Mouse (Mus musculus): Measurements from ENCODE around the gene 4930583I09Rik. TPM values are rescaled to one million over a fixed set of nuclear protein-coding genes. Genes with fewer than 3 reads are reported as not detected.

The 4930583I09Rik gene
- polyA plus RNA-seq (2015; fragmentation: Nextera tagmentation; extraction: Ambion mirVana), result not detected in 2 replicates

DNA sequence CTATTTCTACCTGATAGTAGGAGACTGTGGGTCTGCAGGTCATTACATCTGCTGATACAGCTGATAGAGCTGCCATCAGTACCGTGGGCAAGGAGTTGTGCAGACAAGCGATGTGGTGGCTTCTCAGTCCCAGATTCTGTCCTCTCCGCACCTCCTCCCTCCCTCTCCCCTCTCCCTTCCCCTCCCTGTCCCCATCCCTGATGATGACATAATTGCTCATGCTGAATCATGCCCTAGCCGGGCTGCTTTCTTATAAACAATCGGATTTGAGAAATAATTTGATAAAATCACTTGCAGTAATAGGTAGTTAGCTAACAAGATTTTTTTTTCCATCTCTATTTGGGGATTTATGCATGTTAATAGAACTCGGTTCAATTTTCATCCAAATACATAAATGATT is at the start of gene 4930583I09Rik:
Gene 4930583I09Rik (minus strand): TSS at position 144 of the 400 bp plus-strand sequence.
- no peaks in the 10 kb centered on the region for H3K36me3 ChIP-seq
- 0 out of 2 replicates have a peak, but pooled peaks cover 3% of the 10 kb centered on the region for H3K27me3 ChIP-seq (replicated peaks)
- no peak within 1 kb of the TSS for H3K27ac ChIP-seq (replicated peaks)
- WGBS, result 58% methylated on average over 6 of the region's 6 CpGs
- no peak for ATAC-seq (ENCODE audit: extremely low read depth, insufficient number of reproducible peaks, low FRiP score, low TSS enrichment)
- H3K4me2 ChIP-seq, result no peak within 1 kb of the TSS
- no peak within 1 kb of the TSS for H3K9ac ChIP-seq
- H3K4me1 ChIP-seq, result no peaks in the 10 kb centered on the region
- H3K9me3 ChIP-seq, result no peaks in the 10 kb centered on the region
- no peak within 1 kb of the TSS for H3K4me3 ChIP-seq

DNA sequence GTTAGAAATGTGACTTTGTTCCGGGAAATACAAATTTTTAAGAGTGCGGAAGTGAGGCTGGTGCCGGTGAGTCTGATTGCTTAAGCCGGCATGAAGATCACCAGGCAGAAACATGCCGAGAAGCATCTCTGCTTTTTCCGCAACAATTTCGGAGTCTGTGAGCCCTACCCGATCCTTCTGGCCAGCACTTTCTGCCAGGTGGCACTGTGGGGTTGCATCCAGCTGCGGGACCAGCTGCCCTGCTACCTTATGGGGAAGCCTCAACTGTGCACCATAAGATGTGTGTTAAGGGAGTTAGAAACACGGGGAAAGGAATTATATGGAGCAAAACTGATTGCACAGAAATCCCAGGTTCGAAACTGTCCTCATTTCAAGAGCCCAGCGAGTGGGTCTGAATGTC is 40.2 kb upstream of the 4930583I09Rik start:
- H3K4me1 ChIP-seq, result no peaks in the 10 kb centered on the region

DNA sequence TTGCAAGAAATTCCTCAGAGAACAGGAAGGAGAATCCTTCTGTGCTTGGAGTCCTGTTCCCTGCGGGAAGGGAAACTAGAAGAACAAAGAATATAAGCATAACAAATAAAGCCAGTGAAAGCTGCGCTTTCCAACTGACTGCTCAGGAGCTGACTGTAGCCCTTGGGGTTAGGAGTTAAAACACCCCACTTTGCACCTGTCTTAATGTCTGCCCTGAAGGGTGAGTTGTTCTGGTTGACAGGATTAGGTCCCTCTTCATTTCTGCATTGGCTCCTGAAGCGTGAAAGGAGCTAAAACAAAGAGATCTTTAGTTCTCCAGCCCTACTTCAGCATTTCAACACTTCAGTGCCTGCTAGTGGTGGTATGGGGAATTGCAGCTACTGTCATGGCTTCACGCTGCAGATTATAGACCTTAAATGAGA is 37.8 kb upstream of the 4930583I09Rik start:
- no peaks in the 10 kb centered on the region for H3K36me3 ChIP-seq
- no peak overlapping the region for H3K4me2 ChIP-seq
- no peak overlapping the region for H3K27ac ChIP-seq (replicated peaks)
- no peak overlapping the region for H3K4me3 ChIP-seq
- no peak for ATAC-seq (ENCODE audit: extremely low read depth, insufficient number of reproducible peaks, low FRiP score, low TSS enrichment)
- no peak overlapping the region for H3K9ac ChIP-seq
- H3K27me3 ChIP-seq (replicated peaks), result no peaks in the 10 kb centered on the region
- 43% methylated on average over 4 of the region's 4 CpGs for WGBS
- no peaks in the 10 kb centered on the region for H3K4me1 ChIP-seq
- H3K9me3 ChIP-seq, result no peaks in the 10 kb centered on the region

More for the DNA sequence above, 40.2 kb upstream of the 4930583I09Rik start:
- H3K4me3 ChIP-seq, result no peak overlapping the region
- H3K27me3 ChIP-seq (replicated peaks), result no peaks in the 10 kb centered on the region
- no peak overlapping the region for H3K27ac ChIP-seq (replicated peaks)
- no peak overlapping the region for H3K4me2 ChIP-seq
- no peaks in the 10 kb centered on the region for H3K9me3 ChIP-seq
- no peaks in the 10 kb centered on the region for H3K36me3 ChIP-seq
- H3K9ac ChIP-seq, result no peak overlapping the region
- ATAC-seq (ENCODE audit: extremely low read depth, insufficient number of reproducible peaks, low FRiP score, low TSS enrichment), result no peak
- WGBS, result 72% methylated on average over 12 of the region's 12 CpGs

DNA sequence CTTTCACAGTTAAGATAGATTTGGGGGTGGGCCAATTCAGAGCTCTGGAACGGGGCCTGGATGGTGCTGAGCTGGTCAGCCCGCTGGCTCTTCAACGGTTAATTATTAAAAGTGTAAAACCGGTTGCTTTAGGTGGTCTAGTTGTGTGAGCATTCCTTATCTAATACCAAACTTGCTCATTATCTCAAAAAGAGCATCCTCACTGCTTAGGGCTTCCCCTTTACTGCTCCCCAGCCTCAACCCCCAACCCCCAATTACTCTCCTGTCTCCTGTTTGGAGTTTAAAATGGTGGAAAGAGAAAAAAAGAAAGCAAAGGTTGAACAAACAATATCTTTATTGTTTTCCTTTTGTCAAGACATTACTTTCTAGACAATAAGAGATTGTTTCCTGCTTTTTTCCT is 27.9 kb upstream of the 4930583I09Rik start:
- no peak for ATAC-seq (ENCODE audit: extremely low read depth, insufficient number of reproducible peaks, low FRiP score, low TSS enrichment)
- Histone ChIP-seq H3K27me3 (replicated peaks) (no peaks in the 10 kb centered on the region), H3K9ac (no peak overlapping the region), H3K36me3 (no peaks in the 10 kb centered on the region), H3K4me3 (no peak overlapping the region), H3K4me1 (no peaks in the 10 kb centered on the region), H3K4me2 (no peak overlapping the region), H3K27ac (replicated peaks) (no peak overlapping the region), H3K9me3 (no peaks in the 10 kb centered on the region)
- whole genome bisulfite sequencing, result 74% methylated on average over 4 of the region's 4 CpGs

DNA sequence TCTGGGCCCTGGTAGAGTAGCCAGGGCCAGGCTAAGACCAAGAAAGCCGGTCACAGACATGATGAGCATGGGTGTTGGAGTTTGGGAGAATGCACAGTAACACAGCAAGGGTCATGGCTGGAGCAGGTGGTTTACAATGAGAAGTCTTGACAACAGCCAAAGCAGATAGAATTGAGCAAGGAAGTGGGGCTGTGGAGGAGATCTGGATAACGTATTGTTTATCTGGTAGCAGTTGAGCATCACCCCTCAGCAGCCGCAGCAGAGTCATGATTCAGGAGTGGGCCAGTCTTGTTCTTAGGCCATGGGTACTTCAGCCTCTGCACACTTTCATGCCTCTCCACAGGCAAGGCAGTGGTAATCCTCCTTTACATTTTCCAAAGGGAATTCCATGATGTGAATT is 25.1 kb upstream of the 4930583I09Rik start:
- no peak overlapping the region for H3K4me2 ChIP-seq
- no peaks in the 10 kb centered on the region; the same call in 1 of the 2 replicates for H3K9me3 ChIP-seq
- no peak for ATAC-seq (ENCODE audit: extremely low read depth, insufficient number of reproducible peaks, low FRiP score, low TSS enrichment)
- no peaks in the 10 kb centered on the region for H3K36me3 ChIP-seq
- 50% methylated on average over 3 of the region's 3 CpGs for WGBS
- H3K27ac ChIP-seq (replicated peaks), result no peak overlapping the region
- H3K9ac ChIP-seq, result no peak overlapping the region
- H3K4me3 ChIP-seq, result no peak overlapping the region
- H3K4me1 ChIP-seq, result no peaks in the 10 kb centered on the region
- no peaks in the 10 kb centered on the region for H3K27me3 ChIP-seq (replicated peaks)

DNA sequence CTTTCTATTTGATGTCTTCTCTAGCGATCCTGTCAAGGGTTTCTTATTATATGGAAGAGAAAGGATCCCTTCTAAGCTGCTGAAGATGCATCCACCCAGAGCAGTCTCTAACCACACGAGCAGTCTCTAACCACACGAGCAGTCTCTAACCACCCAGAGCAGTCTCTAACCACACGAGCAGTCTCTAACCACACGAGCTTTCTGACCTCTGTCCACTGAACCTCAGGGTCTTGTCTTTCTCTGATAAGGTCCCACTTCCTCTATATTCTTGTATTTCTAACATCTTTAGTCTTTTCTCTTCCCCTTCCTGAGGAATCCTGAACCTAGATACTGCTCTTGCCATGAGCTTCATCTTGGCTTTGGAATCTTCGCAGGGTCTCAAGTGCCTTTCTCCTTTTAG is 23.0 kb upstream of the 4930583I09Rik start:
- H3K27ac ChIP-seq (replicated peaks), result no peak overlapping the region
- no peaks in the 10 kb centered on the region for H3K27me3 ChIP-seq (replicated peaks)
- no peak overlapping the region for H3K9ac ChIP-seq
- H3K4me1 ChIP-seq, result no peaks in the 10 kb centered on the region
- H3K36me3 ChIP-seq, result no peaks in the 10 kb centered on the region
- H3K4me3 ChIP-seq, result no peak overlapping the region
- WGBS, result 57% methylated on average over 6 of the region's 6 CpGs
- H3K4me2 ChIP-seq, result no peak overlapping the region
- ATAC-seq (ENCODE audit: extremely low read depth, insufficient number of reproducible peaks, low FRiP score, low TSS enrichment), result no peak
- no peaks in the 10 kb centered on the region; the same call in 1 of the 2 replicates for H3K9me3 ChIP-seq

DNA sequence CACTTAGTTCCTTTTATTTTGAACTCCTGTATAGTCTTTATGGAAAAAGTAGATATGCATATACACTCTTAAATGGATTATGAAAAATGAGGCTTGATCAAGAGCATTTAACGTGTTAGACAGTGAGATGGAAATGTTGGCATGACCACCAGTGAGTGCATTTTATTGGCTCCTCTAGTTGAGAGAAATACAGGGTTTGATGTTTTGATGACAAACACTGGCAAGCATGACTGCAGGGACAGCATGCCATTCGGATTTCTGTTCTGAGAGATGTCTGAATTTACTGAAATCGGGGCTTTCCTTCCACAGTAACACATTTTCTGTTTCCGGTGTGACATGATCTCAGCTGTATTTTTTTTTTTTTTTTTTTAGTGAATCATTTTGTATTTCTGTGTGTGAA is 12.2 kb upstream of the 4930583I09Rik start:
- no peak overlapping the region for H3K4me2 ChIP-seq
- H3K36me3 ChIP-seq, result no peaks in the 10 kb centered on the region
- no peaks in the 10 kb centered on the region for H3K27me3 ChIP-seq (replicated peaks)
- H3K9ac ChIP-seq, result no peak overlapping the region
- no peak overlapping the region for H3K4me3 ChIP-seq
- H3K9me3 ChIP-seq, result no peaks in the 10 kb centered on the region
- 75% methylated on average over 4 of the region's 4 CpGs for WGBS
- H3K27ac ChIP-seq (replicated peaks), result no peak overlapping the region
- H3K4me1 ChIP-seq, result no peaks in the 10 kb centered on the region
- ATAC-seq (ENCODE audit: extremely low read depth, insufficient number of reproducible peaks, low FRiP score, low TSS enrichment), result no peak

DNA sequence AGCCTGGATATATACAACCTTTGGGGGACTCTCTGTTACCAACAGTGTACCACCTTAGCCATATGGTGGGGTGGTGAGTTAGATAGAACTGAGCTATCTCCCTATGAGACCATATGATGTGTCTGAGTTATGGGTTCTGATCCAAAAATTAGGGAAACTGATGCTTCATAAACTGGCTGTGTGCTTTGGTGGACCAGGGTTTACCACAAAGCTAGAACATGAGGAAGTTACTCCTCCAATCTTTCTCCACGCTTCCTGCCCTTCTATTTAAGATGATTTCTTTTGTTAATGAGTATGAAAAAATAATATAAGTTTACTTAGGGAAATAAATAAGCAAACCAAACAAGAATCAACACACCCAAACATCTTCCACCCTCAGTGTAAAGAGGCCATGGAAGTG is 10.8 kb upstream of the 4930583I09Rik start:
- no peaks in the 10 kb centered on the region for H3K36me3 ChIP-seq
- no peak for ATAC-seq (ENCODE audit: extremely low read depth, insufficient number of reproducible peaks, low FRiP score, low TSS enrichment)
- H3K9ac ChIP-seq, result no peak overlapping the region
- no peak overlapping the region for H3K4me2 ChIP-seq
- no peaks in the 10 kb centered on the region for H3K27me3 ChIP-seq (replicated peaks)
- WGBS, result 83% methylated on average over 1 of the region's 1 CpGs
- no peak overlapping the region for H3K4me3 ChIP-seq
- no peak overlapping the region for H3K27ac ChIP-seq (replicated peaks)
- no peaks in the 10 kb centered on the region for H3K4me1 ChIP-seq
- H3K9me3 ChIP-seq, result no peaks in the 10 kb centered on the region

DNA sequence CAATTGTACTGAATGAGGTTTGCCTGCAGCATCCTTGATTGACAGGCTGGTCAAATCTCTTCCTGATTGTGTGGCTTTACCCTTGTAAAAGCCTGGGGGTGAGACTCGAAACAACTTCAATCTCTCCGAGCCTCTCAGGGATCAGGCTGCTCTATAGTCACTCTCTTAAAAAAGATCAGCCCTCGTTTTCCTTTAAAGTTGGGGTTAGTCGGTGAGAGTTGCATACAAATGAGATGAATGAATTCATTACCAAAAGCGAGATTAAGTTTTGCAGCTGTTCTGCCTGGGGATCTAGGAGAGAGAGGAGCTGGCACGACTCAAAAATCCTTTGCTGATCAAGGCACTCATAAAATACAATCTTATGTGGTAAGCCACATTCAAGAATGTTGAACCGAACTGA is 1.0 kb upstream of the 4930583I09Rik start:
- H3K36me3 ChIP-seq, result no peaks in the 10 kb centered on the region
- 0 out of 2 replicates have a peak, but pooled peaks cover 3% of the 10 kb centered on the region for H3K27me3 ChIP-seq (replicated peaks)
- H3K9me3 ChIP-seq, result no peaks in the 10 kb centered on the region
- H3K4me3 ChIP-seq, result no peak overlapping the region
- H3K4me1 ChIP-seq, result no peaks in the 10 kb centered on the region
- ATAC-seq (ENCODE audit: extremely low read depth, insufficient number of reproducible peaks, low FRiP score, low TSS enrichment), result no peak
- no peak overlapping the region for H3K27ac ChIP-seq (replicated peaks)
- H3K4me2 ChIP-seq, result no peak overlapping the region
- no peak overlapping the region for H3K9ac ChIP-seq
- 22% methylated on average over 7 of the region's 7 CpGs for WGBS

DNA sequence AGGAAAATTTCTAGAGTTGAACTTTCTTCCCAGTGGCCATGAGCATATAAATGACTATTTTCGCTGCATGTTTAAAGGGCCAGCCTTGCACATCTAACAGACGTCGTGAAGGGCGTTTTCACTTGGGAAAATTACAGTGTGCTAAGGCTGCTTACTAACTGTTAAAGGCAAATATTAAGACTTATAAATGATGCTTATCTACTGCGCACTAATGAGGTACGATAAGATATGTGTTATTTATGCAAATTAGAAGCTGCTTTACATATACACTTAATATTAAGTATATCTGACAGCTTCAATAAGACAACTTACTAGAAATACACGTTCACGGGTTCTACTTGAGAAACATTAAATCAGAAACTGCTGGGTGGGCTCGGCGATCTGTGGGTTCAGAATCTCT is 481 bp upstream of the 4930583I09Rik start:
- WGBS, result 81% methylated on average over 10 of the region's 10 CpGs
- H3K27me3 ChIP-seq (replicated peaks), result 0 out of 2 replicates have a peak, but pooled peaks cover 3% of the 10 kb centered on the region
- no peak overlapping the region for H3K27ac ChIP-seq (replicated peaks)
- ATAC-seq (ENCODE audit: extremely low read depth, insufficient number of reproducible peaks, low FRiP score, low TSS enrichment), result no peak
- H3K9ac ChIP-seq, result no peak overlapping the region
- no peaks in the 10 kb centered on the region for H3K9me3 ChIP-seq
- no peaks in the 10 kb centered on the region for H3K4me1 ChIP-seq
- no peak overlapping the region for H3K4me2 ChIP-seq
- no peak overlapping the region for H3K4me3 ChIP-seq
- no peaks in the 10 kb centered on the region for H3K36me3 ChIP-seq

DNA sequence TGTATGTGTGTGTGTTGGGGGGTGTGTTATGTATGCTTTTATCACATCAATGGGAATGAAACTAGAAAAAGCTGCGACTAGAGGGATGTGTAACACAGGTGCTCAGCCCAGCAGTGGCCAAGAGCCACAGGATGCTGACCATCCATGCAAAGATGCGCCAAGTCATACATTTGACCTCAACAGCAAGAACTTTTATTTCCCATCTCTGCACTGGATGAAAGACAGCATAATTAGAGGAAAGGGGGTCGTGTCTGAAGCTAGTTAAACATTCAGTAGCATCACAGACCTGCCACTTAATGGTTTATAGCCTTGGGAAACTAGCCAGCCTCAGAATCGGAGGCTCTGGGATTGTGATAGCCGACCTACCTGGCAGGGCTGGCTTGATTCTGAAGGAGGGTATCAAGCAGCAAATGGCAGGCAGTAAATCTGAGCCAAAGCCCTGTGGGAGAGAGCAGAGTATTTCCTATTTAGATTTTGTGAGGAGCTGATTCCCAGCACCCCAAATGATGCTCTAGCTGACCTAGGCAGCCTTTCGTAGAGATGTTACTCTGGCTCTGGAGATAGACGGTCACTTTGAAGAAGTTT is 1.9 kb downstream of the 4930583I09Rik start:
- Histone ChIP-seq H3K27ac (replicated peaks) (no peak overlapping the region), H3K36me3 (no peaks in the 10 kb centered on the region), H3K4me1 (no peaks in the 10 kb centered on the region), H3K4me3 (no peak overlapping the region), H3K4me2 (no peak overlapping the region), H3K27me3 (replicated peaks) (0 out of 2 replicates have a peak, but pooled peaks cover 8% of the 10 kb centered on the region), H3K9me3 (no peaks in the 10 kb centered on the region), H3K9ac (no peak overlapping the region)
- ATAC-seq (ENCODE audit: extremely low read depth, insufficient number of reproducible peaks, low FRiP score, low TSS enrichment), result no peak
- WGBS, result 74% methylated on average over 7 of the region's 7 CpGs

DNA sequence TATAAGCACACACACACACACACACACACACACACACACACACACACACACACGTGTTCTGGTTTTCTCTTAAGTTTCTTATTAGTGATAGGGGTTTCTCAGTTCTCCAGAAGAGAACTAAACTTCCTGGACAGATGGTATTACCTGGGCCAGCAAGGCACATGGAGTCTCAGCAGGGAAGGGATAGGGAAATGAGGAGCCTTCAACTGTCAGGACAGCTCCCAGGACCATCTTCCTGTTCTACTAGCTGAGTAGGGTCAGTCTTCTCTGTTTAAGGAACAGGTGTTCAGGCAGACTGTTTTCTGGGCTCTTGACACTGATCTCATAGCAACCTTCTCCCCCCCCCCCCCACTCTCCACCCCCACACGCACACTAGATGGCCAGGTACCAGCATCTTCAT is 2.8 kb downstream of the 4930583I09Rik start:
- WGBS, result 64% methylated on average over 2 of the region's 2 CpGs
- H3K9ac ChIP-seq, result no peak overlapping the region
- H3K4me2 ChIP-seq, result no peak overlapping the region
- H3K27me3 ChIP-seq (replicated peaks), result 0 out of 2 replicates have a peak, but pooled peaks cover 8% of the 10 kb centered on the region
- no peak for ATAC-seq (ENCODE audit: extremely low read depth, insufficient number of reproducible peaks, low FRiP score, low TSS enrichment)
- H3K4me1 ChIP-seq, result no peaks in the 10 kb centered on the region
- no peak overlapping the region for H3K4me3 ChIP-seq
- no peak overlapping the region for H3K27ac ChIP-seq (replicated peaks)
- H3K36me3 ChIP-seq, result no peaks in the 10 kb centered on the region
- no peaks in the 10 kb centered on the region for H3K9me3 ChIP-seq
